Mouse (Mus musculus) hindlimb bud, embryonic 11.5 days (tissue): ENCODE results near the gene Rps6ka2.

ENCODE experiments used
- DNase-seq: peaks from one replicate; pipeline ENCODE4 v3.0.0-alpha.2; 2012; ENCODE audit warnings: low read depth, low spot score; ENCODE audit errors: extremely low spot score

Rps6ka2 gene

GRCm38 (mm10) chr17:7219044-7219718 is 49.3 kb downstream of the Rps6ka2 start:
- no peak for DNase-seq

GRCm38 (mm10) chr17:7221310-7221709 is 51.4 kb downstream of the Rps6ka2 start:
- no peak for DNase-seq

- no peak for DNase-seq
Observed at GRCm38 (mm10) chr17:7222198-7222597, 52.3 kb downstream of the Rps6ka2 start.

DNA sequence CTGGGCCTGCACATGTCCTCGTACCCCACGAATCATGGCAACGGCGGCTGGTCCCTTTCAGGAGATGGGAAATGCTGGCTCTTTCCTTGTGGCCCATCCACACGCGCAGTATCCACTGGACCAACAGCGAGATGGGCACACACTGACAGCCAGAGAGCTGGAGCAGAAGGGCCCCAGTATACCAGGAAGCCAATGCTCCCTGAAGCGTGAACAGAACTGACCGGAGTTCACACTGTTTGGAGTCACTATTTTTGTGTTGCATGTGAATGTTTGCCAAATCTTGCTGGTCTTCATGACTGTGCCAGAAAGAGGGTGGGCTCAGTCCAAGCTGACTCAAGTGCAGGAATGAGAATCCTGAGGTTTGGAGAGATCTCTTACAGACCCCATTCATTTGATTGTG is 58.6 kb downstream of the Rps6ka2 start:
- no peak for DNase-seq

DNA sequence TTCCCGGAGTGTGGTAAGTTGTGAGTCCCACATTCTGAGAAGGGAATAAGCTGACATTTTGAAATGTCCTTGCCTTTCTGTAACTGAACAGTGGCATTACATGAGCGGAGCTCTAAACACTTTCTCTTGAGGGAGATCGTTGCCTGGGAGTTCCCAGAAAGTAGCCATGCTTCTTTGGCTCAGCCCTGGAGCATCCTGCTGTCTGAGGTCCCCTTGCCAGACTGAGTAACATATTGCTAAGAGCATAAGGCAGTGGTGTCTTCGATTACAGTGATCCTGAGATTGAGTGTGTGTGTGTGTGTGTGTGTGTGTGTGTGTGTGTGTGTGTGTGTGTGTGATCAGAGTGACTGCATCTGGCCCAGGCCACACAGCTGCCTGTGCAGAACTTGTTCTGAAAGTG is 61.4 kb downstream of the Rps6ka2 start:
- DNase-seq, result no peak

DNA sequence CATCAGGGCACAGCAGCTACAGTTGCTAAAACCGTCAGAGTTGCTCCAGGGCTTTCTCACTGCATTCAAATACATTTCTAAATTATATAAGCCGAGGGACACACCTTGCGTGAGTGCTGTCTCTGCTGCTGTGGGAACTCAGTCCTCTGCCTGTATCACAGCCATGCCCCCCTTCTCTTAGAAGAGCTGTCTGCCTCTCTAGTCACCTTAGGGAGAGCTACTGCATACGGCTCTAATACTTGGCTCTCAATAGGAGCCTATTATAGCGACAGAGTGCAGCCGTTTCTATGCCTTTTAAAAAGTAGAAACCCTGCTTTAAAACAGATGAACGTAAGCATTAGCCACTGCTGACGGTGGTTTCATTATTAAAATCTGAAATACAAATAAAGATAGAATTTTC is 61.9 kb downstream of the Rps6ka2 start:
- DNase-seq, result no peak

DNA sequence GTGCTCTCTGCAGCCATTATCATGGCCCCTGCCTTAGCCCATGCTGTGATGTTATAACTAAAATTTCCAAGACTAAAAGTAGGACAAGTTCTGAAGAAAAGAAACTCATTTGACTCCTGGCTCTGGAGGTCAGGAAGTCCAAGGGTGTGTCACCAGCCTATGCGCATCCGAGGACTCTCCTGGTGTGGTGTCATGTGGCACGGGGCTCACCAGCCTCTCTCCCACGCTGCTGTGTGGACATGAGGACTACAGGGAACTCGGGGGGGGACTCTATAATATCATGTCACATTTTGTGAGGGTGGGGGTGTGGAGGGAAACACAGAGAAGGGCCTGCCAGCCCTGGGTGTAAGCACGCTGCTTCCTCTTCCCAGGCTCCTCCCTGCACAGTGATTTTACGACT is 62.5 kb downstream of the Rps6ka2 start:
- DNase-seq, result no peak

- DNase-seq, result no peak
Observed at GRCm38 (mm10) chr17:7233197-7233596, 63.3 kb downstream of the Rps6ka2 start.

- no peak for DNase-seq
Observed at GRCm38 (mm10) chr17:7237706-7238105, 67.8 kb downstream of the Rps6ka2 start.

- DNase-seq, result no peak
Observed at GRCm38 (mm10) chr17:7238766-7239165, 68.9 kb downstream of the Rps6ka2 start.

GRCm38 (mm10) chr17:7240526-7240925 is 70.6 kb downstream of the Rps6ka2 start:
- DNase-seq, result no peak

- no peak for DNase-seq
Observed at GRCm38 (mm10) chr17:7245078-7245477, 75.2 kb downstream of the Rps6ka2 start.

- DNase-seq, result no peak
Observed at GRCm38 (mm10) chr17:7246893-7247556, 77.1 kb downstream of the Rps6ka2 start.

DNA sequence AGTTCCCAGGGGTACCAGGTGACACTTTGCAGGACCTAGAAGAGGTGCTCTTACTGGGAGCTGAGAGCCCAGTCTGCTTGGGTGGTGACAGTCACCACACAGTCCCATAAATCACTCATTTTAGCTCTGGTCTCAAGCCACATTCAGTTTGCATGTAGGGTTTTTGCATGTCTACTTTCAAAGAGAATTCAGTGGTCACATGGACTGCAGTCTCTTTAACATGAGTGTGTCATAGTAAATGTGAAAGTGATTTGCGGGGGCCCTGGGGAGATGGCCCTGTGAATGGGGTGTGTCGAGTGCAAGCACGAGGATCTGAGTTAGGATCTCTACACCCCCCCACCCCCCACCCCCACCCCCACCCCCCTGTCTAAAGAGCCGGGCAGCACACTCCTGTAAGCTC is 80.5 kb downstream of the Rps6ka2 start:
- DNase-seq, result no peak

- DNase-seq, result no peak
Observed at GRCm38 (mm10) chr17:7257208-7257607, 87.3 kb downstream of the Rps6ka2 start.

GRCm38 (mm10) chr17:7258748-7259359 is 88.9 kb downstream of the Rps6ka2 start:
- no peak for DNase-seq

DNA sequence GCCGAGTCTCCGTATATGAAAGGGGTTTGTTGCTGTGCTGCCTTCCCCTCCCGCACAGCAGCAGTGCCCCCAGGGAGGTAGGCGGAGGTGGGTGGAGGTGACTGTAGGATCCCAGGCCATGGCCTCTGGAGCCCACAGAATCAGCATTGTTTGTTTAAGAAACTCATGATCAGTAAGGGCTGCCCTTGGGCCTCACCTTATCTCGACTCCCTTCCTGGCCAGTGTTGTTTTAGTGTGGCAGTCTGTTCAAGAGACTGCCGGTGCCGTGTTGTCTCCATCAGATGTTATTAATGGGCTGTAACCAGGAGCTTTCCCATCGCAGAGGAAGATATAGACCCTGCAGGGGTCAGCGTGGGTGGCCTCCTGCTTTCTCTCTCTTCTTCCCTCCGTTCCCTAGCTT is 90.4 kb downstream of the Rps6ka2 start:
- DNase-seq, result no peak

GRCm38 (mm10) chr17:7262056-7262455 is 92.1 kb downstream of the Rps6ka2 start:
- DNase-seq, result peak; percentile 14

DNA sequence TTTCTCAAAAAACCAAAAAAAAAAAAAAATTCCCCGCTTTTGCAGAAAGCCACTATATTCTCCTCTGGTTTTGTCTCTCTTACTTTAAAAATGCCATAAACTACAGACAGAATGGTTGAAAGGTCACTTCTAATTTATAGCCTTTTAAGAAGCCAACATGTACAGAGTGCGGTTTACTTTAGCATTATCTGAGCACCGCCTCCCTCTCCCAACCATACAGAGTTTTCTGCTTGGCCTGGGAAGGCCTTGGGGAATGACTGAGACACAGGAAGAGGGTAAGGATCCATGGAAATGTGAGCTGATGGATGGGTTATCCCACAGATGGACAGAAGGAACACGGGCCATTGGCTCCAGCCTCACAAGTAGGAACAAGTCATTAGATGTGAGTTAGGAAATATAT is 92.7 kb downstream of the Rps6ka2 start:
- DNase-seq, result no peak

- DNase-seq, result no peak
Observed at GRCm38 (mm10) chr17:7264610-7265009, 94.7 kb downstream of the Rps6ka2 start.

DNA sequence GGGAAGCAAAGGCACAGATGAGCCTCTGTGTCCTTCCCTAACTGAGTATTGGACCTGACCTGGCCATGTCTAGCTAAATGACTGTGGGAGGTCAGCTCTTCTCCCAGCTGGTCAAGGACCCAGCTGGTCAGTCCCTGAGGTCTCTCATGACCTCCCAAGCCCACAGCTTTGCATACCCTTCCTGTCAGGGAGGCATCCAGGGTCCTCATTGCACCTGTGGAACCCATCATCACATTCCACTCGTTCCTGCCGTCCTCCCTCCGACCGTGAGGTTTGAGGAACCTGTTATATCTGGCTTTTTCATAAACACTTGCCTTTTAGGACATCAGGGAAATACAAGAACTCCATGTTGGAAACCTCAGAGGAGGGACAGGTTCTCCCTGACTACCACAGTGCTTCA is 95.4 kb downstream of the Rps6ka2 start:
- no peak for DNase-seq

DNA sequence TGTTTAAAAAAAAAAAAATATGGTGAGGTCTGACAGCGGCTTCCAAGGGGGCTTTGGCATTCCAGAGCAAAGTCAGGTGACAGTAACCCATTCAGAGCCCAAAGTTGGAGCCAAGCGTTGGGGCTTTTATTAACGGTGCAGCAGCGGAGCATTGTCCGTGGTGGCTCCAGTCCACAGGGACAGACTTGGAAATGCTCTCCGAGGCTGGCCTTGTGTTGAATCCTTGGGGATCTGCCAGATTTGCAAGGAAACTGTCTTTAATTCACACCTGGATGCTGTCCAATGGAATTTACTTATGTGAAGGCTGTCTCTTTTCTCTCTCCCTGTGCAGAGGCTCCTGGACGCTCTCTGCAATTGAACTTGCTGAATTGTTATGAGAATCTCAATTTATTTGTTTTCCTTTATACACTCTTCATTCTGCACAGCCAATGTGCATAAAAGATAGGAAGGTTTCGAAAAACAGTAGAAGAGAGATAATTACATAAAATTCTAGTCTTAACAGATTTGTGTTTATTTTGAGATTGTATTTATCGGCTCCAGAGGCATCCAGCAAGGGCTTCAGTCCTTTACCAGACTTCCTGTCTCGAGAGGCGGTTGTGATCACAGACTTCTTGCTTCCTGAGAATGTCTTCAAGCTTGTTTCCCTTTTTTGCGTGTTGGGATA is 95.9 kb downstream of the Rps6ka2 start:
- no peak for DNase-seq
